7 mouse cellular contexts compared by ENCODE assay signal in genomic region chr2:33580697-33581448, GRCm38 (mm10). TPM values are rescaled to one million over a fixed set of nuclear protein-coding genes. Genes with fewer than 3 reads are reported as not detected.
DNase-seq lines count a peak whose midpoint lies in the region; ATAC-seq and TF ChIP-seq lines count a peak whose summit lies in the region.

No protein-coding gene starts in this region.

- peak overlapping the region; percentile 45 for H3K4me2 ChIP-seq in lung, embryonic 15.5 days
- peak overlapping the region; percentile 46 for H3K4me2 ChIP-seq in forebrain, embryonic 12.5 days

- TF ChIP-seq CTCF in lung, adult 2 months (IDR thresholded peaks at IDR 0.05; ENCODE audit: insufficient read depth, low read length), result no peak
- no peak for TF ChIP-seq CTCF in olfactory bulb, adult 2 months (IDR thresholded peaks at IDR 0.05; ENCODE audit: insufficient read depth, low read depth, low read length)

- H3K27ac ChIP-seq in lung, embryonic 15.5 days, result no peak overlapping the region
- no peak overlapping the region for H3K27ac ChIP-seq in forebrain, embryonic 12.5 days
- H3K27ac ChIP-seq in olfactory bulb, adult 2 months (ENCODE audit: insufficient read depth, low read depth, low read length), result no peak overlapping the region

- DNase-seq in lung, adult 2 months, result no peak
- DNase-seq in left cerebral cortex, postnatal 25 days (ENCODE audit: low spot score in 2 of 2), result peak; percentile 53 to 54
- no peak for DNase-seq in thymus, postnatal 25 days
- DNase-seq in thymus, postnatal 36 days, result no peak

- intact Hi-C loops in left cerebral cortex, postnatal 25 days (cut with DNase I), result no loop called here

- no peaks in the 10 kb centered on the region for H3K36me3 ChIP-seq in lung, embryonic 15.5 days
- H3K36me3 ChIP-seq in forebrain, embryonic 12.5 days (replicated peaks), result no peaks in the 10 kb centered on the region

- H3K4me1 ChIP-seq in lung, embryonic 15.5 days, result peaks cover 33% of the 10 kb centered on the region
- H3K4me1 ChIP-seq in lung, adult 2 months (ENCODE audit: control insufficient read depth, insufficient read depth, low read length), result no peaks in the 10 kb centered on the region
- H3K4me1 ChIP-seq in forebrain, embryonic 12.5 days, result peaks cover 62% of the 10 kb centered on the region
- H3K4me1 ChIP-seq in olfactory bulb, adult 2 months (ENCODE audit: control insufficient read depth, insufficient read depth, low read length), result peaks cover 23% of the 10 kb centered on the region

- ATAC-seq in lung, embryonic 15.5 days (ENCODE audit: borderline replicate concordance, extremely low read depth, low FRiP score, low TSS enrichment), result no peak
- peak; percentile 54; the same call in 1 of the 2 replicates for ATAC-seq in forebrain, embryonic 12.5 days (ENCODE audit: low FRiP score)

- H3K4me3 ChIP-seq in lung, embryonic 15.5 days, result peak overlapping the region; percentile 15; the same call in 1 of the 2 replicates
- no peak overlapping the region for H3K4me3 ChIP-seq in lung, adult 2 months (replicated peaks; ENCODE audit: extremely low read depth, low read depth, low read length)
- peak overlapping the region; percentile 13 for H3K4me3 ChIP-seq in forebrain, embryonic 12.5 days (replicated peaks)
- peak overlapping the region; percentile 31 for H3K4me3 ChIP-seq in olfactory bulb, adult 2 months (ENCODE audit: insufficient read depth, low read depth, low read length)

- peak overlapping the region; percentile 22; the same call in 1 of the 2 replicates for H3K9ac ChIP-seq in lung, embryonic 15.5 days
- 0 out of 2 replicates have a peak overlapping the region, but pooled peaks have one; percentile 17 for H3K9ac ChIP-seq in forebrain, embryonic 12.5 days

- no peaks in the 10 kb centered on the region for H3K9me3 ChIP-seq in lung, embryonic 15.5 days
- H3K9me3 ChIP-seq in forebrain, embryonic 12.5 days, result no peaks in the 10 kb centered on the region

- peaks cover 85% of the 10 kb centered on the region for H3K27me3 ChIP-seq in lung, embryonic 15.5 days
- H3K27me3 ChIP-seq in forebrain, embryonic 12.5 days, result peaks cover 100% of the 10 kb centered on the region

- TF ChIP-seq POLR2A in lung, adult 2 months (IDR thresholded peaks at IDR 0.05; ENCODE audit: borderline replicate concordance, extremely low read depth, low read depth, low read length), result no peak
- TF ChIP-seq POLR2A in olfactory bulb, adult 2 months (IDR thresholded peaks at IDR 0.05; ENCODE audit: insufficient read depth, low read depth, low read length), result no peak

- 1% methylated on average over 34 of the region's 34 CpGs for WGBS in lung, embryonic 15.5 days
- WGBS in lung, adult 2 months, result 4% methylated on average over 34 of the region's 34 CpGs
- under 1% methylated on average over 34 of the region's 34 CpGs for WGBS in forebrain, embryonic 12.5 days
- 2% methylated on average over 34 of the region's 34 CpGs for WGBS in olfactory bulb, adult 2 months

RNA-seq across cellular contexts. Expression of gene Lmx1b, which starts 59.4 kb away (rescaled TPM):
- 0.09 TPM in 1 of 2 replicates, not detected in the other for polyA plus RNA-seq in lung, embryonic 15.5 days (2015; fragmentation: Nextera tagmentation; extraction: Ambion mirVana)
- 0.16 and 0.31 TPM in 2 replicates for polyA plus RNA-seq in lung, adult 2 months (2012; rRNA removed)
- polyA plus RNA-seq in forebrain, embryonic 12.5 days (2016; fragmentation: Nextera tagmentation; extraction: Ambion mirVana), result 0.84 and 0.91 TPM in 2 replicates
- total RNA-seq in left cerebral cortex, postnatal 25 days (2021), result under 1 TPM; 0.18 to 0.32 TPM
- polyA plus RNA-seq in olfactory bulb, adult 2 months (2012; ENCODE audit: insufficient read depth, insufficient read length, low replicate concordance, missing spikeins), result not detected in 2 replicates

Comparison
In these comparisons a context has a peak if more than half of its experiments do, and no peak if none do; other contexts are left out.
1. DNase-seq: peak in left cerebral cortex, postnatal 25 days (2 of 2); none in lung, adult 2 months (single experiment), thymus, postnatal 25 days (single experiment) and thymus, postnatal 36 days (0 of 2).